Mouse (Mus musculus) central nervous system, embryonic 18 days (tissue): Measurements from ENCODE around the gene Olfr550. TPM values are rescaled to one million over a fixed set of nuclear protein-coding genes. Genes with fewer than 3 reads are reported as not detected.

Experiments
- polyA plus RNA-seq: library from polyadenylated mRNA; depleted of rRNA; stranded (reverse); fragments of >200 nt; gene quantifications from 2 replicates; pipeline ENCODE4 v1.2.3, GENCODE M21; 2012; rRNA removed

Olfr550 gene
- not detected in 2 replicates for polyA plus RNA-seq

DNA sequence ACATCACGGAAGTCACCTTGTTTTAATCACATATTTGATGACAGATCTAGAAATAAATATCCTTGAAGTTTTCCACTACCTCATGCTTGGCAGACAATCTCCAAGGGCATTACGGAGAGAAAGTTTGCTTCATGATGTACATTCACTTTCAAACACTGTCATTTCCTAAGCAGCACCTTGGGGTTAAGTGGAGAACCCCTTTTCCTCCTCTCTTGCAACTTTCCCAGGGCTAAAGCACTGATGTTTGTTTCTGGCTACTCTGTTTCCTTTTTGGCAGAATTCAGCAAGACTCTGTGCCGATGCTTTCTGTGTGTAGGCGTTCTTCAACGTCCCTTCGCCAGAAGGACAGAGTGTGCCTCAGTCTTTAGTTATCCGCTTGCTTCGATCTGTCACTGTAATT lies at the start of gene Olfr550:
TSS of gene Olfr550 (plus strand) at position 301 of the 400 bp plus-strand sequence.

DNA sequence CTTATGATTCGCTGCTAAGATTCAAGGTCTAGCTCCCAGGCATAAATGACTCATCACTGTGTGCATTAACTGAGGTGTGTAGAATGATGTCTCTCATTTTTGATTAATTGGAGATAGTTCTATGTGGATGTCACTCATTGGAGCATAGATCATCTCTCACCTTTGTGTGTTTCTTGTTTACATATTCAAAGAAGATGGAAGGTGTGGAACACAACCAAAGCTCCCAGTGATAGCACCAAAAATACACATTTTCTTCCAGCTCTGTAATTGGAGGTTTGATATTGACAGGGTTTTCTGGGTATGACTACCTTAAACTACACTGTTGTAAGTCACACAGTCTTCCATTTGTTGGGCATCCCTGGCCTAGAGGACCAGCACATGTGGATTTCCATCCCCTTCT lies 36.8 kb upstream of the Olfr550 start, which contains the start of gene Olfr547:
TSS of gene Olfr547 (plus strand) at position 301 of the 400 bp plus-strand sequence.

GRCm38 (mm10) chr7:102540596-102540995 lies 30.6 kb upstream of the Olfr550 start, which contains the start of gene Olfr548-ps1:
TSS of gene Olfr548-ps1 (plus strand) at chr7:102540896.

GRCm38 (mm10) chr7:102549570-102549969 lies 21.7 kb upstream of the Olfr550 start, which contains the start of gene Olfr549:
TSS of gene Olfr549 (plus strand) at chr7:102549870.

DNA sequence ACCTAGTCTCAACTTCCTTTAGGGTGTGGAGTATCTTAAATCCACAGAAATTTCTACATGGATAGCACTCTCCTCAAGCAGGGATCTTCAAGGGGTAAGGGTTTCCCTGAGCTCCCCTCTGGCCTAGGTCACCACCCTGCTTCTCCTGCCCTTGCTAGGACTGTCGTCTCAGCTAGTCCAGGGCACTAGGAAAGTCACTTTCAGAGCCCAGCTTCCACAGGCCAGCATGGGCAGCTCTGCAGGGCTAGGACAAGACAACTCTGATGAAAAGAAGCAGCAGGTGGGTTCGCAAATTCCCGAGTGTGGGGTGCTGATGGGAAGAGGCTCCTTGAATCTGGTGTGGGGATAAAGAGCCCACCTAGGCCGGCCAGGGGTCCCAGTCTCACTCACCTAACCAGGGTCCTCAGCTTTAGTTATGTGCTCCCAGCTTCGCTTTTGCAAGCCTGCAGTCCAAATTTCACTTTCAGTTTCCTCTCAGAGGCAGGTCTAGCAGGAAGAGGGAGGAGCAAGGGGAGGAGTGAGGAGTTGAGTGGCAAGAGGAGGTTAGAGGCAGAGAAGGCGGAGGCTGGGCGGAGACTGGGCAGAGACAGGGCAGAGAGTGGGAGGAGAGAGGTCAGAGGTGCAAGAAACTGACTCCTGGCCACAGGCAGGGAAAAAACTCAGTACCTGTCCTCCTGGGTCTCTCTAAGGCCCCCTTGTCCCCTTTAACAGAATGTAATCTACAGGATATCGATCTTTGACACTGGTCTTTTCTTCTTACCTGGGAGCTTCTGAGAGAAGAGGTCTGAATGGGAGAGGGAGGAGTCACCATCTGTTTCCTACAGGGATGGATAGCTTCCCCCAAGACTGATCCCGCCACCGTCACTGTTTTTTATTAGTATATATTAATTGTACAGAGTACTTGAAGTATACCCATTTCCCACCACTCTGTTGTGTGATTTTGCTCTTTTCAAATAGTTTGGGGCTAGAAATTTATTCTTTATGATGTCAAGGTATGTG lies 5.9 kb upstream of the Olfr550 start, which contains the start of gene Trim21:
TSS of gene Trim21 (minus strand) at position 488 of the 999 bp plus-strand sequence.

GRCm38 (mm10) chr7:102591786-102592185 lies 20.5 kb downstream of the Olfr550 start, which contains the start of gene Olfr551:
TSS of gene Olfr551 (minus strand) at chr7:102591886.

GRCm38 (mm10) chr7:102597378-102598031 lies 26.3 kb downstream of the Olfr550 start, which contains the start of gene Olfr552:
TSS of gene Olfr552 (plus strand) at chr7:102597770.

DNA sequence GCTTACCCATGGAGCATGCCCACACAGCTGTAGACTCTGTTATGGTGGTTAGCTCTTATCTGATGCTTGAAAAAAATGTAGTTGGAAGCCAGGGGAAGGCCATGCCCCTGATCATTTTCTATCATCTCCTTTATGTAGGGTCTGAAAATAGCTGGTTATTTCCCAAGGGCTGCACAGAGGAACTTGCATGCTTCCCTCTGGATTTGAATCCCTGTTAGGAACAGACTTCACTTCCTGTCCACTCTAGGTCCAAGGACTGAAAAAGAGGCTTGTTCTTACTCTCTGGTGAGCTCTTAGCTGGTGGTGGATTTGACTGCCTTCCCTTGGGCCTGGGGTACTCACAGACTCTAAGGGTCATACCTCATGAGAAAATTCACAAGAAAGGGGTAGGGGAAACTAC lies 46.9 kb downstream of the Olfr550 start, which contains the start of gene Olfr553:
TSS of gene Olfr553 (minus strand) at position 101 of the 400 bp plus-strand sequence.

Other genes with a start within 250 kb of the Olfr550 start
- 26.3 and 30.2 TPM in 2 replicates for gene Rrm1, start 129.7 kb upstream of the Olfr550 start, polyA plus RNA-seq
- not detected in 2 replicates for gene Olfr543, start 89.8 kb upstream of the Olfr550 start, polyA plus RNA-seq
- not detected in 2 replicates for gene Olfr544, start 83.1 kb upstream of the Olfr550 start, polyA plus RNA-seq
- gene Olfr545, start 71.9 kb upstream of the Olfr550 start, polyA plus RNA-seq = 0.05 TPM in 1 of 2 replicates, not detected in the other
- gene Olfr547, start 36.7 kb upstream of the Olfr550 start, polyA plus RNA-seq = not detected in 2 replicates
- gene Olfr548-ps1, start 30.5 kb upstream of the Olfr550 start, polyA plus RNA-seq = not detected in 2 replicates
- gene Olfr549, start 21.6 kb upstream of the Olfr550 start, polyA plus RNA-seq = not detected in 2 replicates
- gene Trim21, start 6.0 kb upstream of the Olfr550 start, polyA plus RNA-seq = 1.8 and 2.0 TPM in 2 replicates
- gene Olfr551, start 20.4 kb downstream of the Olfr550 start, polyA plus RNA-seq = not detected in 2 replicates
- not detected in 2 replicates for gene Olfr552, start 26.3 kb downstream of the Olfr550 start, polyA plus RNA-seq
- not detected in 2 replicates for gene Olfr553, start 46.8 kb downstream of the Olfr550 start, polyA plus RNA-seq
- not detected in 2 replicates for gene Olfr554, start 67.0 kb downstream of the Olfr550 start, polyA plus RNA-seq
- gene Olfr555, start 87.4 kb downstream of the Olfr550 start, polyA plus RNA-seq = not detected in 2 replicates
- not detected in 2 replicates for gene Olfr556, start 93.5 kb downstream of the Olfr550 start, polyA plus RNA-seq
- 13.5 and 14.2 TPM in 2 replicates for gene Trim68, start 115.9 kb downstream of the Olfr550 start, polyA plus RNA-seq
- not detected in 2 replicates for gene Olfr557, start 124.5 kb downstream of the Olfr550 start, polyA plus RNA-seq
- gene Olfr558, start 130.8 kb downstream of the Olfr550 start, polyA plus RNA-seq = 0.05 and 0.15 TPM in 2 replicates
- gene Olfr33, start 147.6 kb downstream of the Olfr550 start, polyA plus RNA-seq = not detected in 2 replicates
- not detected in 2 replicates for gene Olfr559, start 156.0 kb downstream of the Olfr550 start, polyA plus RNA-seq
- not detected in 2 replicates for gene Olfr560, start 187.9 kb downstream of the Olfr550 start, polyA plus RNA-seq
- 0.13 and 0.17 TPM in 2 replicates for gene Olfr78, start 188.0 kb downstream of the Olfr550 start, polyA plus RNA-seq
- gene Olfr561, start 199.8 kb downstream of the Olfr550 start, polyA plus RNA-seq = not detected in 2 replicates
- gene Olfr564, start 232.0 kb downstream of the Olfr550 start, polyA plus RNA-seq = not detected in 2 replicates